Mouse (Mus musculus): ENCODE measurements around the gene Gm9887. TPM values are rescaled to one million over a fixed set of nuclear protein-coding genes. Genes with fewer than 3 reads are reported as not detected.

Gene Gm9887
- total and polyA plus RNA-seq, 3 experiments: 3.4 to 4.3 TPM; not detected in 1

DNA sequence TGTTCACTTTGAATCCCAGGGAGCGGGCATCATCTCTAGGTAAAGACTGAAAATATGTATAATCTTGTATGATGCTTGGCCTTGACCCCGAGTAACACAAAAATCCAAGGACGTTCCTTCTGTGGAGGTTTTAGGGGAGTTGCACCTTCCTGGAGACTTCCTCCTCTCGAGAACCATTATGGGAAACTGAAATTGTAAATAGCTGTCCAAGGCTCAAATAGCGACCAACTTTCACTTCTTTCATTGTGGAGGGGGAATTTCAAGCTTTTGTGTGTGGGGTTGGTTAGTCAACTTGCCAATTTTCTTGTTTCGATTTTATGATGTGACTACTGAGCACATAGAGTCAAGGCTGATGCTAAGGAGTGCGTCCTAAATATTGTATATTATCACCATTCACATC is 6.5 kb downstream of the Gm9887 start:
- in situ Hi-C loops (cut with MboI; ENCODE audit: low pct_ligation_motif_present, low pct_unique_long_range_greater_than_20kb, low sequenced_read_pairs): no loop called here
- Histone ChIP-seq H3K79me2 (replicated peaks; ENCODE audit: control insufficient read depth, extremely low read depth, insufficient read depth, poor library complexity, severe bottlenecking) (peaks cover 6% of the 10 kb centered on the region; the same call in 1 of the 2 replicates), H3K27ac (ENCODE audit: insufficient read depth, low read depth) (peak overlapping the region; percentile 66), H3K4me3 (replicated peaks in 1 of 3; ENCODE audit: low read depth in 2 of 3, low read length in 2 of 3, poor library complexity in 1 of 3) (peak overlapping the region in 2 of 3 experiments; percentile 23 to 24), H3K27me3 (replicated peaks) (no peaks in the 10 kb centered on the region), H3K9me3 (replicated peaks; ENCODE audit: low read length) (no peaks in the 10 kb centered on the region), H3K4me1 (ENCODE audit: control insufficient read depth in 1 of 2, insufficient read depth in 2 of 2) (peaks cover 0 to 40% of the 10 kb centered on the region in 2 experiments; a peak in 2 of 4 replicates), H3K4me2 (ENCODE audit: insufficient read depth, low read depth, poor library complexity, severe bottlenecking) (peak overlapping the region; percentile 96), H3K9ac (ENCODE audit: insufficient read depth, low read depth) (peak overlapping the region; percentile 38; the same call in 1 of the 2 replicates), H3K36me3 (replicated peaks in 1 of 2; ENCODE audit: control insufficient read depth in 1 of 2, insufficient read depth in 1 of 2, low read length in 1 of 2) (no peaks in the 10 kb centered on the region)
- dilution Hi-C loops (cut with MboI; ENCODE audit: extremely low pct_ligation_motif_present, extremely low pct_unique_long_range_greater_than_20kb, low sequenced_read_pairs): no loop called here
- 0 out of 2 replicates have a peak, but pooled peaks have one; percentile 36 for TF ChIP-seq BHLHE40 (IDR thresholded peaks at IDR 0.05; ENCODE audit: low read depth, low read length)
- peak; percentile 35; the same call in 1 of the 2 replicates for TF ChIP-seq ETS1 (conservative IDR thresholded peaks at IDR 0.05; ENCODE audit: low read depth, low read length)
- TF ChIP-seq IRF4 (IDR thresholded peaks at IDR 0.05; ENCODE audit: low read depth, low read length): peak; percentile 83
- no peak for TF ChIP-seq USF1 (IDR thresholded peaks at IDR 0.05; ENCODE audit: low read depth, low read length)
- no peak for TF ChIP-seq CTCF (conservative IDR thresholded peaks at IDR 0.05 in 1 of 2, IDR thresholded peaks at IDR 0.05 in 1 of 2; ENCODE audit: low read depth in 2 of 2, low read length in 2 of 2)
- peak; percentile 19; the same call in 1 of the 2 replicates for TF ChIP-seq RCOR1 (conservative IDR thresholded peaks at IDR 0.05; ENCODE audit: low read depth, low read length)
- TF ChIP-seq EP300 (IDR thresholded peaks at IDR 0.05; ENCODE audit: low read length): peak; percentile 49; the same call in 1 of the 2 replicates
- TF ChIP-seq SIN3A (IDR thresholded peaks at IDR 0.05; ENCODE audit: low read length): peak; percentile 33; the same call in 1 of the 2 replicates
- peak; percentile 43; the same call in 1 of the 2 replicates for TF ChIP-seq CHD1 (IDR thresholded peaks at IDR 0.05; ENCODE audit: low read depth, low read length)
- no peak for DNase-seq (ENCODE audit: extremely low read depth)

DNA sequence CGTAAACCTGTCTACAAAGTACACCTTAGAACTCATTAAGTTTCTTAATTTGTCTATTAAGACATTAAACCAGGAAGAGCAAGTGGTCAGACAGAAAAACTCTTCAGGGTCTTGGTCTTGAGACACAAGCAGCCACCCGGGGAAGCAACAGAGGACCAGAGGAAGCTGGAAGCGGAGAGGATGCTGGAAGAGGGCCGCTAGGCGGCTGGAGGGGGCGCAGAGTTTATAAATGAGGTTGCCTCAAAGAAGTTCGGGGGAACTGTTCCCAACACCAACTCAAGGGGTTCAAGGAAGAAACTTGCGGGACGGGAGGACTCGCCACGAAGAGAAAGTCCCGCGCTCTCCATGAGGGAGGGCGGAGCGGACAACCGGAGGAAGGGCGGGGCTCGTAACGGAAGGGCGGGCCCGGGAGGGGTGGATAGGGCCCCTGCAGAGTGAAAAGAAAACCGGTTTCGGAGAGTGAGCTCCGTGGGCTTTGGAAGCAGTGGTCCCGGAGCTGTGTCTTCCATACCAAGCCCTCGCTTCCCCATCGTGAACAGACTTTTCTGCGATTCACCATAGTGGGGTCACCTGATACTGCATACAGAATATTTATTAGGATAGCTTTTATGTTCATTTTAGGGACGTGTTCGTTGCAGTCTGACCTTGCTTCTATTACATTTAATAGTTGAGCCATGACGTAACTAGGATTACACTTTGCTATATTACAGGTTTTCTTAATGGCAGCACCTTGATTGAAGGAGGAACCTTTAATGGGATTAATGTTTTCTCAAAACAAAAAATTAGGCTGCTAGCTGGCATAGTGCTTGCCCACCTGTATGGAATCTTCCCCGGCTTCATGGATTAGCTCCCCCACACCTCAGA is 8.1 kb downstream of the Gm9887 start:
- no peaks in the 10 kb centered on the region for H3K27me3 ChIP-seq (replicated peaks)
- peak overlapping the region; percentile 76 for H3K9ac ChIP-seq (ENCODE audit: insufficient read depth, low read depth)
- DNase-seq (ENCODE audit: extremely low read depth): no peak
- in situ Hi-C loops (cut with MboI; ENCODE audit: low pct_ligation_motif_present, low pct_unique_long_range_greater_than_20kb, low sequenced_read_pairs): no loop called here
- H3K4me2 ChIP-seq (ENCODE audit: insufficient read depth, low read depth, poor library complexity, severe bottlenecking): peak overlapping the region; percentile 48
- dilution Hi-C loops (cut with MboI; ENCODE audit: extremely low pct_ligation_motif_present, extremely low pct_unique_long_range_greater_than_20kb, low sequenced_read_pairs): no loop called here
- H3K4me1 ChIP-seq (ENCODE audit: control insufficient read depth in 1 of 2, insufficient read depth in 2 of 2): peaks cover 0 to 31% of the 10 kb centered on the region in 2 experiments; a peak in 2 of 4 replicates
- H3K36me3 ChIP-seq (replicated peaks in 1 of 2; ENCODE audit: control insufficient read depth in 1 of 2, insufficient read depth in 1 of 2, low read length in 1 of 2): no peaks in the 10 kb centered on the region
- 0 out of 2 replicates have a peak, but pooled peaks cover 2% of the 10 kb centered on the region for H3K79me2 ChIP-seq (replicated peaks; ENCODE audit: control insufficient read depth, extremely low read depth, insufficient read depth, poor library complexity, severe bottlenecking)
- peak overlapping the region; percentile 50; the same call in 1 of the 2 replicates for H3K27ac ChIP-seq (ENCODE audit: insufficient read depth, low read depth)
- no peaks in the 10 kb centered on the region for H3K9me3 ChIP-seq (replicated peaks; ENCODE audit: low read length)
- H3K4me3 ChIP-seq (replicated peaks in 1 of 3; ENCODE audit: low read depth in 2 of 3, low read length in 2 of 3, poor library complexity in 1 of 3): peak overlapping the region; percentile 61 to 67 (median 67)
- TF ChIP-seq MAZ (IDR thresholded peaks at IDR 0.05; ENCODE audit: low read depth, low read length) (peak; percentile 84), ETS1 (conservative IDR thresholded peaks at IDR 0.05; ENCODE audit: low read depth, low read length) (peak; percentile 15; the same call in 1 of the 2 replicates), HCFC1 (IDR thresholded peaks at IDR 0.05; ENCODE audit: low read depth, low read length) (peak; percentile 57), MAX (IDR thresholded peaks at IDR 0.05; ENCODE audit: low read length) (peak; percentile 56; the same call in 1 of the 2 replicates), GABPA (IDR thresholded peaks at IDR 0.05; ENCODE audit: insufficient replicate concordance, low read depth, low read length) (no peak), USF1 (IDR thresholded peaks at IDR 0.05; ENCODE audit: low read depth, low read length) (no peak), ZC3H11A (IDR thresholded peaks at IDR 0.05; ENCODE audit: low read depth, low read length) (no peak), ZNF384 (IDR thresholded peaks at IDR 0.05; ENCODE audit: low read depth, low read length) (no peak), SMC3 (IDR thresholded peaks at IDR 0.05; ENCODE audit: low read depth, low read length) (no peak), EP300 (IDR thresholded peaks at IDR 0.05; ENCODE audit: low read length) (no peak), ELF1 (IDR thresholded peaks at IDR 0.05; ENCODE audit: low read depth, low read length) (no peak), BHLHE40 (IDR thresholded peaks at IDR 0.05; ENCODE audit: low read depth, low read length) (0 out of 2 replicates have a peak, but pooled peaks have one; percentile 24), RAD21 (IDR thresholded peaks at IDR 0.05; ENCODE audit: low read depth, low read length) (no peak), NELFE (IDR thresholded peaks at IDR 0.05; ENCODE audit: low read depth, low read length) (peak; percentile 80), POLR2AphosphoS2 (IDR thresholded peaks at IDR 0.05; ENCODE audit: low read depth, low read length) (peak; percentile 65; the same call in 1 of the 2 replicates), CHD2 (IDR thresholded peaks at IDR 0.05; ENCODE audit: low read length) (no peak), MXI1 (IDR thresholded peaks at IDR 0.05; ENCODE audit: low read depth, low read length) (peak; percentile 30; the same call in 1 of the 2 replicates), JUN (IDR thresholded peaks at IDR 0.05; ENCODE audit: insufficient read depth, low read depth, low read length) (no peak), POLR2A (IDR thresholded peaks at IDR 0.05; ENCODE audit: low read depth, low read length) (peak; percentile 92), PAX5 (IDR thresholded peaks at IDR 0.05; ENCODE audit: low read length) (no peak), UBTF (IDR thresholded peaks at IDR 0.05; ENCODE audit: low read depth, low read length) (no peak), SIN3A (IDR thresholded peaks at IDR 0.05; ENCODE audit: low read length) (peak; percentile 67; the same call in 1 of the 2 replicates), JUND (conservative IDR thresholded peaks at IDR 0.05; ENCODE audit: low read depth, low read length) (no peak), IRF4 (IDR thresholded peaks at IDR 0.05; ENCODE audit: low read depth, low read length) (peak; percentile 72), MAFK (IDR thresholded peaks at IDR 0.05; ENCODE audit: insufficient replicate concordance, low read length) (no peak), CHD1 (IDR thresholded peaks at IDR 0.05; ENCODE audit: low read depth, low read length) (peak; percentile 89)
